Mouse (Mus musculus) liver, adult 2 months (tissue): ENCODE data around the gene Fam186a.

Experiments used
- CTCF ChIP-seq: fragments of 200-500 bp; IDR thresholded peaks from 2 replicates; pipeline ENCODE4 v1.5.1; 2011; ENCODE audit warnings: low read depth, low read length, control low read depth
- POLR2A ChIP-seq: fragments of 200-500 bp; IDR thresholded peaks from 2 replicates; pipeline ENCODE4 v1.6.1; 2011; ENCODE audit warnings: low read length, control low read depth; ENCODE audit not compliant: insufficient read depth; ENCODE audit errors: extremely low read depth

- TF ChIP-seq CTCF: no peak
- TF ChIP-seq POLR2A: no peak
Measured at GRCm38 (mm10) chr15:100006180-100006579, 39.3 kb upstream of the Fam186a start.
